Mouse (Mus musculus): ENCODE measurements around the gene Gm11042. TPM values are rescaled to one million over a fixed set of nuclear protein-coding genes. Genes with fewer than 3 reads are reported as not detected.

Gm11042 gene
- not detected for total RNA-seq (2021)
- long read RNA-seq, experiment 1 = 0 reads
- long read RNA-seq, experiment 2 = 0 reads

GRCm38 (mm10) chr12:74316344-74316973, at the start of gene Gm11042:
Gene Gm11042 (minus strand): TSS chr12:74316394.
- DNase-seq = no peak
- intact Hi-C loops (cut with DNase I) = no loop called here

GRCm38 (mm10) chr12:74364477-74364876, 48.3 kb upstream of the Gm11042 start:
- intact Hi-C loops (cut with DNase I) = no loop called here
- no peak for DNase-seq

- no peak for DNase-seq
Measured at GRCm38 (mm10) chr12:74363076-74363475, 46.9 kb upstream of the Gm11042 start.

GRCm38 (mm10) chr12:74362453-74362852, 46.3 kb upstream of the Gm11042 start:
- no peak for DNase-seq
- intact Hi-C loops (cut with DNase I) = no loop called here

More at GRCm38 (mm10) chr12:74363076-74363475, 46.9 kb upstream of the Gm11042 start:
- intact Hi-C loops (cut with DNase I) = no loop called here

GRCm38 (mm10) chr12:74359791-74360190, 43.6 kb upstream of the Gm11042 start:
- DNase-seq = no peak
- intact Hi-C loops (cut with DNase I) = no loop called here

GRCm38 (mm10) chr12:74357806-74358205, 41.6 kb upstream of the Gm11042 start:
- DNase-seq = no peak
- intact Hi-C loops (cut with DNase I) = no loop called here

GRCm38 (mm10) chr12:74342720-74343119, 26.5 kb upstream of the Gm11042 start:
- intact Hi-C loops (cut with DNase I) = no loop called here
- DNase-seq = no peak

GRCm38 (mm10) chr12:74340070-74340469, 23.9 kb upstream of the Gm11042 start:
- DNase-seq = no peak
- intact Hi-C loops (cut with DNase I) = no loop called here

GRCm38 (mm10) chr12:74333706-74334105, 17.5 kb upstream of the Gm11042 start:
- intact Hi-C loops (cut with DNase I) = loop anchor here (5.0 kb wide), 2 partner anchors 839 to 1054 kb away; no protein-coding TSS in a partner anchor
- no peak for DNase-seq

GRCm38 (mm10) chr12:74333016-74333415, 16.8 kb upstream of the Gm11042 start:
- DNase-seq = peak; percentile 35 to 53
- intact Hi-C loops (cut with DNase I) = loop anchor here (5.0 kb wide), 2 partner anchors 839 to 1054 kb away; no protein-coding TSS in a partner anchor

GRCm38 (mm10) chr12:74329759-74330158, 13.6 kb upstream of the Gm11042 start:
- DNase-seq = no peak
- intact Hi-C loops (cut with DNase I) = loop anchor here (5.0 kb wide), 2 partner anchors 843 to 1058 kb away; no protein-coding TSS in a partner anchor

GRCm38 (mm10) chr12:74326644-74327043, 10.4 kb upstream of the Gm11042 start:
- DNase-seq = no peak
- intact Hi-C loops (cut with DNase I) = no loop called here

- no peak for DNase-seq
- intact Hi-C loops (cut with DNase I) = no loop called here
Measured at GRCm38 (mm10) chr12:74321981-74322380, 5.8 kb upstream of the Gm11042 start.

GRCm38 (mm10) chr12:74320318-74320717, 4.1 kb upstream of the Gm11042 start:
- intact Hi-C loops (cut with DNase I) = no loop called here
- DNase-seq = peak; percentile 24 to 36

- peak; percentile 15 to 38 for DNase-seq
- intact Hi-C loops (cut with DNase I) = no loop called here
Measured at GRCm38 (mm10) chr12:74316989-74317759, 980 bp upstream of the Gm11042 start.

- intact Hi-C loops (cut with DNase I) = no loop called here
- no peak for DNase-seq
Measured at GRCm38 (mm10) chr12:74315221-74315620, 973 bp downstream of the Gm11042 start.

- intact Hi-C loops (cut with DNase I) = no loop called here
- no peak for DNase-seq
Measured at GRCm38 (mm10) chr12:74312611-74313010, 3.6 kb downstream of the Gm11042 start.

GRCm38 (mm10) chr12:74303418-74304294, 12.5 kb downstream of the Gm11042 start:
- intact Hi-C loops (cut with DNase I) = no loop called here
- DNase-seq = no peak

- intact Hi-C loops (cut with DNase I) = no loop called here
- DNase-seq = no peak
Measured at GRCm38 (mm10) chr12:74301559-74301958, 14.6 kb downstream of the Gm11042 start.

GRCm38 (mm10) chr12:74296374-74296773, 19.8 kb downstream of the Gm11042 start:
- intact Hi-C loops (cut with DNase I) = loop anchor here (10.0 kb wide), 1 partner anchor 292 kb away; no protein-coding TSS in a partner anchor

More at GRCm38 (mm10) chr12:74296374-74296773, 19.8 kb downstream of the Gm11042 start:
- no peak for DNase-seq
